Mouse (Mus musculus) ES-E14 (cell line): Measurements from ENCODE around the gene Sidt1.

Source experiments
- CHD2 ChIP-seq: IDR thresholded peaks from 2 replicates; pipeline ENCODE4 v1.6.1; 2014; ENCODE audit warnings: mild to moderate bottlenecking, low read depth, low read length, inconsistent platforms
- HCFC1 ChIP-seq: IDR thresholded peaks from 2 replicates; pipeline ENCODE4 v1.6.1; 2012; ENCODE audit warnings: low read length, inconsistent platforms, borderline replicate concordance; ENCODE audit not compliant: insufficient read depth
- ZC3H11A ChIP-seq: IDR thresholded peaks from 2 replicates; pipeline ENCODE4 v1.6.1; 2012; ENCODE audit warnings: low read depth, mild to moderate bottlenecking, inconsistent platforms, low read length, borderline replicate concordance
- ZNF384 ChIP-seq: IDR thresholded peaks from 2 replicates; pipeline ENCODE4 v1.6.1; 2012; ENCODE audit warnings: low read depth, low read length, inconsistent platforms

DNA sequence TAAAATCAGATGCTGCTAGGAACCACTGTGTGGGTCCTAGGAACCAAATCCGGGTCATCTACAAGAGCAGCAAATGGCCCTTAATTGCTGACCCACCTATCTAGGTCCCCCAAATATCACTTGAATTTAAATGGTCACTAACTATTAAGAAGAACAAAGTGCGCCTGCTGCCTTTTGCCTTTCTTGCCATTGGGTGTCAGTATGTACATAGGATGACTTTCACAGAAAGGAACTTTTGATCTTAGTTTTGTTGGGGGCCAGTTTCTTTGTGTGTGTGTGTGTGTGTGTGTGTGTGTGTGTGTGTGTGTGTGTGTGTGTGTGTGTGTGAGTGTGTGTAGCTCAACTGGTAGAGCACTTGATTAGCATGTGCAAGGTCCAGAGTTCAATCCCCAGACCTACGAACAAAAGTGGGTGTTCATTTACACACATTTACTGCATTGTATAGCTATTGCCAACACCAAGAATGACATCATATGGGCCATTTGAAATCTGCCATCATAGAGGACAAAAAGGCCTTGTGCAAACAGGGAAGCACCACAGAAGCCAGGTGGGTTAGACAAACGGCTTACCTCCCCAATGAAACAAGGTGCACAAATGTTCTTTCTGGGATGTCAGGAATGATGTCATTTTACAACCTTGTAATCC, 43.9 kb downstream of the Sidt1 start:
- TF ChIP-seq CHD2 (no peak), ZC3H11A (no peak), ZNF384 (no peak), HCFC1 (no peak)
